Mouse (Mus musculus) liver, postnatal 0 days (tissue): Measurements from ENCODE around the gene Sipa1l1. TPM values are rescaled to one million over a fixed set of nuclear protein-coding genes. Genes with fewer than 3 reads are reported as not detected.
A peak's percentile ranks its signal among the peaks of the same experiment; 100 is the strongest.

ENCODE experiments used
- ATAC-seq: fragments of 200-750 bp; cut with Nextera tagmentation; 2 replicates; pipeline ENCODE4 v1.8.0; 2017; ENCODE audit warnings: mild to moderate bottlenecking, moderate library complexity
- DNase-seq: peaks from one replicate; pipeline ENCODE4 v3.0.0-alpha.2; 2016
- H3K27ac ChIP-seq: fragments of 300-500 bp; sonication (generic); 2 replicates; pipeline ENCODE4 v1.5.1; 2014; ENCODE audit warnings: antibody characterized with exemption, moderate library complexity, mild to moderate bottlenecking, low read depth
- H3K27me3 ChIP-seq: fragments of 300-500 bp; sonication (generic); 2 replicates; pipeline ENCODE4 v1.6.1; 2014; ENCODE audit warnings: low read length, control low read depth, mixed read lengths; ENCODE audit not compliant: insufficient read depth
- H3K36me3 ChIP-seq: fragments of 300-500 bp; sonication (generic); replicated peaks from 2 replicates; pipeline ENCODE4 v1.6.1; 2014; ENCODE audit warnings: mild to moderate bottlenecking, control low read depth, low read length, moderate library complexity, mixed read lengths; ENCODE audit not compliant: insufficient read depth
- H3K4me1 ChIP-seq: fragments of 300-500 bp; sonication (generic); 2 replicates; pipeline ENCODE4 v1.6.1; 2014; ENCODE audit warnings: antibody characterized with exemption, mild to moderate bottlenecking, control low read depth; ENCODE audit not compliant: insufficient read depth
- H3K4me2 ChIP-seq: fragments of 300-500 bp; sonication (generic); 2 replicates; pipeline ENCODE4 v1.6.1; 2014; ENCODE audit warnings: low read depth, mild to moderate bottlenecking, low read length, moderate library complexity, mixed read lengths
- H3K4me3 ChIP-seq: fragments of 300-500 bp; sonication (generic); 2 replicates; pipeline ENCODE4 v1.5.1; 2014; ENCODE audit warnings: low read depth, low read length
- H3K9ac ChIP-seq: fragments of 300-500 bp; sonication (generic); replicated peaks from 2 replicates; pipeline ENCODE4 v1.6.1; 2014; ENCODE audit warnings: mild to moderate bottlenecking, moderate library complexity
- H3K9me3 ChIP-seq: fragments of 300-500 bp; sonication (generic); 2 replicates; pipeline ENCODE4 v1.6.1; 2016; ENCODE audit warnings: mild to moderate bottlenecking, control low read depth, low read length, mixed read lengths
- CTCF ChIP-seq: sonication (generic); IDR thresholded peaks from 2 replicates; pipeline ENCODE4 v1.5.1; 2016; ENCODE audit warnings: antibody characterized with exemption, low read depth
- EP300 ChIP-seq: IDR thresholded peaks from 2 replicates; pipeline ENCODE4 v1.6.1; 2016; ENCODE audit warnings: antibody characterized with exemption, low read depth, mild to moderate bottlenecking
- WGBS: fragments of 180-500 bp; shearing (Covaris S2); extraction: QIAGEN DNeasy Blood & Tissue Kit; methylation state at CpG from one replicate; pipeline ENCODE4 v1.1.7; 2014; ENCODE audit not compliant: insufficient replicate concordance; 5-methylcytosine and 5-hydroxymethylcytosine counted together
- polyA plus RNA-seq: library from polyadenylated mRNA; unstranded; fragments of >200 nt; fragmentation: Nextera tagmentation; extraction: Ambion mirVana; gene quantifications from 2 replicates; pipeline ENCODE4 v1.2.1, GENCODE M21; 2015

Gene Sipa1l1
- polyA plus RNA-seq, 1 experiment from 2014 or later: 3.2 TPM

DNA sequence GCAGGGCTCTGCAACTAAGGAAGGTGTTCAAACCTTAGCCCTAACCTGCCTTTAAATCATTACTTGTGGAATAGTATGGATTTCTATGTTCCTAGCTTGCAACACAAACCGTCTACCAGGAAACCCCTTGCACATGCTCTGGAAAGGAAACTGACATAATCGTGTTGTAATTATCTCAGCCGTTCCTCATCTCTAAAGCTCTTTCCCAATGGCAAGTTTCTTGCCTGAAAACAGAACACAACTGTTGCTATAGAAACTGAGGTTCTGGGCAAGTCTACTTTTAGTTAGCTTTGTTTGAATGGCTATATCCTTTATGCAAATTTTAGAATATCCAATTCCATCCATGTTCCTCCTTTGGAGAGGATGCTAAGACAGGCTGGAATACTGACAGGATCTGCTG lies 217.9 kb downstream of the Sipa1l1 start:
- Histone ChIP-seq H3K27ac (no peak overlapping the region), H3K4me1 (peaks cover 7% of the 10 kb centered on the region; the same call in 1 of the 2 replicates), H3K9me3 (no peaks in the 10 kb centered on the region), H3K4me3 (no peak overlapping the region), H3K36me3 (0 out of 2 replicates have a peak, but pooled peaks cover 4% of the 10 kb centered on the region), H3K4me2 (no peak overlapping the region), H3K27me3 (no peaks in the 10 kb centered on the region), H3K9ac (no peak overlapping the region)
- 47% methylated on average over 3 of the region's 3 CpGs for WGBS
- TF ChIP-seq EP300: peak; percentile 48; the same call in 1 of the 2 replicates
- no peak for TF ChIP-seq CTCF
- no peak for DNase-seq
- ATAC-seq: no peak

DNA sequence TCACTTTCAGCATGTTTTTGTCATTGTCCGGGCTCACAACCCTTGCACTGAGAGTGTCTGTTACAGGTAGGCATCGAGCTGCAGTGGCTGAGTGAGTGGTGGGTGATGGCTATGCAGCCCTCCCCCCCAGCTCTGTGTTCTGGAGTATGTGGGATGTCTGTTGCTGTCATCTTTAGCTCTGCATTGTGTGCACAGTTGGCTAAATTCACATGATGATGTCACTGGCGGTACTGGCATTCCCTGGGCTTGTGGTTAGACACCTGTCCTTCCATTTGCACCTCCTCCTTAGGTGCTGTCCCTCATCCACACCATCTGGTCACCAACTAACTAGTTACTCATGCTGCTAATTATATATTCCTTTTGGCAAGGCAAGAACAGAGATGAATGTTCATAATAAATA lies 218.5 kb downstream of the Sipa1l1 start:
- DNase-seq (no peak), ATAC-seq (no peak)
- Histone ChIP-seq H3K36me3 (0 out of 2 replicates have a peak, but pooled peaks cover 4% of the 10 kb centered on the region), H3K27me3 (no peaks in the 10 kb centered on the region), H3K4me3 (no peak overlapping the region), H3K4me2 (no peak overlapping the region), H3K27ac (no peak overlapping the region), H3K9ac (no peak overlapping the region), H3K4me1 (peaks cover 7% of the 10 kb centered on the region; the same call in 1 of the 2 replicates), H3K9me3 (no peaks in the 10 kb centered on the region)
- WGBS: 79% methylated on average over 3 of the region's 3 CpGs
- TF ChIP-seq CTCF (no peak), EP300 (no peak)

DNA sequence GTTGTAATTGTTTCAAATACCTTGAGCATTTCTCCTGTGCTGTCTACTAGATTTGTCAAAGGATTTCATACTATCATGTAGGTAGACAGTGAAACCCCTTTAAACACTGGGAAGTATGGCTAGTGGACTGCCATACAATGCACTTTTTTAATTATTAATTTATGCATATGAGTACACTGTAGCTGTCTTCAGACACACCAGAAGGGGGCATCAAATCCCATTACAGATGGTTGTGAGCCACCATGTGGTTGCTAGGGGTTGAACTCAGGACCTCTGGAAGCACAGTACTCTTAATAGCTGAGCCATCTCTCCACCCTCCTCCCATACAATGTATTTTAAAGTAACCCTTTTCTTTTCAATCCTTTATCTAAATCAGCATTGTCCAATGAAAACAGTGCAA lies 219.0 kb downstream of the Sipa1l1 start:
- H3K27ac ChIP-seq: no peak overlapping the region
- no peaks in the 10 kb centered on the region for H3K9me3 ChIP-seq
- no peak overlapping the region for H3K9ac ChIP-seq
- H3K27me3 ChIP-seq: no peaks in the 10 kb centered on the region
- H3K4me1 ChIP-seq: peaks cover 7% of the 10 kb centered on the region; the same call in 1 of the 2 replicates
- H3K4me3 ChIP-seq: no peak overlapping the region
- DNase-seq: no peak
- TF ChIP-seq CTCF (no peak), EP300 (no peak)
- no peak for ATAC-seq
- no peak overlapping the region for H3K4me2 ChIP-seq
- 0 out of 2 replicates have a peak, but pooled peaks cover 4% of the 10 kb centered on the region for H3K36me3 ChIP-seq

DNA sequence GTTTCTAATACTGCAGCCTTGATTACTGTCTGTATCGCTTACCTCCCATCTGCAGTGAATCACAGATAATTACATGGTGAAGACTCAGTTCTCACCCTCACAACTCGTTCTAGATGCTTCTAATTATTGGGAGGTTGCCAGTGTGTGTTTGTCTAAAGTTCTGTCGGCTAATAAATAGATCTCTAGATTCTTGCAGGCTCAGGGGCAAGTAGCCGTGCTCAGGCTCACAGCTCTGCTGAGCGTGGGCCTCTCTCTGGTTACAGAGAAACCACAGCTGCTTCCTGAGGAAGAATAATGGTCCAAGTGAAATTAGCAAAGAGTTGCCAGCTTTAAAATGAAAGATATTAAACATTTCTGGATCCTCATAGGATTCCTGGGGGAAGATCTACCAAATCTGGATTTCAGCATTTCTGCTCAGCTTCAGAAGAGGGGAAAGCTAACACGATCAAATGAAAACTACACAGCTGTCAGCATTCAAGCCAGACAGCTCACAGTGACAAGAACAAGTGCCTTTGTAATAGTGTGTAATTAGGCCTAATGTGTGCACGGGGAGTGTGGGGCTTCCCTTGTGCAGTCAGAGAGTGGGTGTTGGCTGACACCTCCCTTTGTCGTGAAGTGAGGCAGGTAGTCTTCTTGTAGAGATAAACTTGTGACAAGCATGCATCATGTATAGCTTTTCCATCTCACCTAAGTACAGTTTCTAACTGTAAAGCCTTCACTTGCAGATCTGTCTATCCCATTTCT lies 225.2 kb downstream of the Sipa1l1 start:
- 39% methylated on average over 8 of the region's 8 CpGs for WGBS
- no peak for ATAC-seq
- Histone ChIP-seq H3K4me3 (no peak overlapping the region), H3K27ac (no peak overlapping the region), H3K36me3 (0 out of 2 replicates have a peak, but pooled peaks cover 5% of the 10 kb centered on the region), H3K4me2 (peak overlapping the region; percentile 30; the same call in 1 of the 2 replicates), H3K9ac (no peak overlapping the region), H3K27me3 (no peaks in the 10 kb centered on the region), H3K9me3 (no peaks in the 10 kb centered on the region), H3K4me1 (peaks cover 14% of the 10 kb centered on the region)
- no peak for TF ChIP-seq CTCF
- TF ChIP-seq EP300: no peak
- DNase-seq: no peak

DNA sequence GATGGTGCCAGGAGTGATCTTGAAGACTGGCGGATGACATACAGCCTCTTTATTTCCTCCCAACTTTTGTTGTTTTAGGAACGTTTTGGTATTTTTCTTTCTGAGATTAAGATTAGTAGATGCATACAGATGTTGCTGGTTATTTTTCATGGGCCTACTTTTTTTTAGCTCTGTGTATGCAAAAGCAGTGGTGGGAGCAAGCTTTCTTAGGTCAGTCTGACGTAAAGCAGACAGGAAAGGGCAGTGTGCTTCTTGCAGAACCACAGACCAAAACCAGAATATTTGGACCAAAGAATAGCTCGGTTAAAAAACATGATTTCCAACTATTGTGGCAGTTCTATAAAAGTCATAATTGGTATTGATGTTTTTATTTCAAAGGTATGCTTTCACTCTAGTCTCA lies 226.1 kb downstream of the Sipa1l1 start:
- ATAC-seq (no peak), DNase-seq (no peak)
- no peak for TF ChIP-seq CTCF
- no peak for TF ChIP-seq EP300
- Histone ChIP-seq H3K36me3 (0 out of 2 replicates have a peak, but pooled peaks cover 8% of the 10 kb centered on the region), H3K4me3 (no peak overlapping the region), H3K9me3 (no peaks in the 10 kb centered on the region), H3K27ac (no peak overlapping the region), H3K9ac (no peak overlapping the region), H3K27me3 (no peaks in the 10 kb centered on the region), H3K4me2 (no peak overlapping the region), H3K4me1 (peaks cover 14% of the 10 kb centered on the region)
- 70% methylated on average over 4 of the region's 4 CpGs for WGBS

DNA sequence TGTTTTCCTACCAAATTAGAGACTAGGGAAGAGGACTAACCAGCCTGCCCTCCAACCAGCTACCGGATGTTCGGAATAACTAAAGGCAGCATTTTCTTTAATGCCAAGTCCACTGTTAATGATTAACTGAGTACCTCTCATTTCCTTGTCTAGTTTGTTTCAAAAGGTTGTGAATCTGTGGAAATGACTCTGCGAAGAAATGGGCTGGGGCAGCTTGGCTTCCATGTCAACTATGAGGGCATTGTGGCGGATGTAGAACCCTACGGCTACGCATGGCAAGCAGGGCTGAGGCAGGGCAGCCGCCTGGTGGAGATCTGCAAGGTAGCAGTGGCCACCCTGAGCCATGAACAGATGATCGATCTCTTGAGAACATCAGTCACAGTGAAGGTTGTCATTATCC lies 228.1 kb downstream of the Sipa1l1 start:
- H3K4me1 ChIP-seq: peaks cover 10% of the 10 kb centered on the region
- no peaks in the 10 kb centered on the region for H3K27me3 ChIP-seq
- H3K27ac ChIP-seq: no peak overlapping the region
- H3K9me3 ChIP-seq: no peaks in the 10 kb centered on the region
- 0 out of 2 replicates have a peak, but pooled peaks cover 8% of the 10 kb centered on the region for H3K36me3 ChIP-seq
- H3K4me2 ChIP-seq: peak overlapping the region; percentile 20; the same call in 1 of the 2 replicates
- H3K9ac ChIP-seq: no peak overlapping the region
- no peak overlapping the region for H3K4me3 ChIP-seq
- WGBS: 68% methylated on average over 8 of the region's 8 CpGs
- peak; percentile 57; the same call in 1 of the 2 replicates for ATAC-seq
- no peak for TF ChIP-seq EP300
- peak; percentile 50 for TF ChIP-seq CTCF
- DNase-seq: peak; percentile 33
